Mouse (Mus musculus) lung, postnatal 0 days (tissue): ENCODE data around the gene Lbhd2.

Experiments
- CTCF ChIP-seq: IDR thresholded peaks from 2 replicates; pipeline ENCODE4 v1.5.1; 2016; ENCODE audit warnings: antibody characterized with exemption, mild to moderate bottlenecking
- EP300 ChIP-seq: IDR thresholded peaks from 2 replicates; pipeline ENCODE4 v1.6.1; 2016; ENCODE audit warnings: antibody characterized with exemption, mild to moderate bottlenecking, control low read depth

DNA sequence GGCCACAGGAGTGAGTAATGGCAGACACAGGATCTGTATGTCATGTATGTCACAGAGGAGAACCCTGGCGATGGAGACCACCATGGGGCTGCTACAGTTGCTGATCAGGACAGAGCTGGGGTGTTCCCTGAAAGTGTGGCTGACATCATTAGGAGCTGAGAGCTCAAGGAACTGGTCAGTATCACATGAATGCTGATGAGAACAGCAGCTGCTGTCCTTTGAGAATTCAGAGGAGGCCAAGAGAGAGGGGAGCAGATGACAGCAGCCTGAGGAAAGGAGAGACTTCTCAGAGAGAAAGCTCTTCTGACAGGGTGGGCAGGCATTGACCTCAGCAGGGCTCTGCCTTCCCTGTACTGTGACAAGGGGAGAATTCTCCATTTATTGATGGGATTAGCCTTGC is 51.1 kb downstream of the Lbhd2 start:
- TF ChIP-seq EP300 (no peak), CTCF (no peak)
